Mouse (Mus musculus): Measurements from ENCODE around the gene Ccdc117. TPM values are rescaled to one million over a fixed set of nuclear protein-coding genes. Genes with fewer than 3 reads are reported as not detected.

Ccdc117 gene
- total RNA-seq (2012; rRNA removed) (27.0 and 31.8 TPM in 2 replicates), total RNA-seq (2014; rRNA removed) (38.9 and 44.2 TPM in 2 replicates), polyA plus RNA-seq (2012; ENCODE audit: insufficient read length, low read depth) (24.1 and 24.3 TPM in 2 replicates)

- Histone ChIP-seq H3K27ac (ENCODE audit: insufficient read depth, low read depth) (peak within 1 kb of the TSS; percentile 15; the same call in 1 of the 2 replicates), H3K4me1 (ENCODE audit: control insufficient read depth in 1 of 2, insufficient read depth in 2 of 2) (peaks cover 6 to 31% of the 10 kb centered on the region in 2 experiments; a peak in 3 of 4 replicates), H3K27me3 (replicated peaks) (no peaks in the 10 kb centered on the region), H3K9ac (ENCODE audit: insufficient read depth, low read depth) (peak within 1 kb of the TSS; percentile 81), H3K79me2 (replicated peaks; ENCODE audit: control insufficient read depth, extremely low read depth, insufficient read depth, poor library complexity, severe bottlenecking) (peaks cover 38% of the 10 kb centered on the region), H3K4me2 (ENCODE audit: insufficient read depth, low read depth, poor library complexity, severe bottlenecking) (peak within 1 kb of the TSS; percentile 99), H3K36me3 (replicated peaks in 1 of 2; ENCODE audit: control insufficient read depth in 1 of 2, insufficient read depth in 1 of 2, low read length in 1 of 2) (peaks cover 8 to 28% of the 10 kb centered on the region in 2 experiments), H3K9me3 (replicated peaks; ENCODE audit: low read length) (no peaks in the 10 kb centered on the region), H3K4me3 (replicated peaks in 1 of 3; ENCODE audit: low read depth in 2 of 3, low read length in 2 of 3, poor library complexity in 1 of 3) (peak within 1 kb of the TSS; percentile 75 to 90 (median 87))
- peak; percentile 98 for DNase-seq (ENCODE audit: extremely low read depth)
- dilution Hi-C loops (cut with MboI; ENCODE audit: extremely low pct_ligation_motif_present, extremely low pct_unique_long_range_greater_than_20kb, low sequenced_read_pairs), result no loop called here
- in situ Hi-C loops (cut with MboI; ENCODE audit: low pct_ligation_motif_present, low pct_unique_long_range_greater_than_20kb, low sequenced_read_pairs), result no loop called here
- peak; percentile 63 for TF ChIP-seq ELF1 (IDR thresholded peaks at IDR 0.05; ENCODE audit: low read depth, low read length)
- TF ChIP-seq NELFE (IDR thresholded peaks at IDR 0.05; ENCODE audit: low read depth, low read length), result peak; percentile 63
- no peak for TF ChIP-seq ZNF384 (IDR thresholded peaks at IDR 0.05; ENCODE audit: low read depth, low read length)
- TF ChIP-seq E2F4 (IDR thresholded peaks at IDR 0.05; ENCODE audit: insufficient replicate concordance, low read depth, low read length), result no peak
- TF ChIP-seq ZC3H11A (IDR thresholded peaks at IDR 0.05; ENCODE audit: low read depth, low read length), result no peak
- peak; percentile 93; the same call in 1 of the 2 replicates for TF ChIP-seq MXI1 (IDR thresholded peaks at IDR 0.05; ENCODE audit: low read depth, low read length)
- TF ChIP-seq ZKSCAN1 (IDR thresholded peaks at IDR 0.05; ENCODE audit: borderline replicate concordance, low read depth, low read length), result no peak
- TF ChIP-seq POLR2A (IDR thresholded peaks at IDR 0.05; ENCODE audit: low read depth, low read length), result peak; percentile 92
- no peak for TF ChIP-seq BHLHE40 (IDR thresholded peaks at IDR 0.05; ENCODE audit: low read depth, low read length)
- peak; percentile 68 for TF ChIP-seq NRF1 (IDR thresholded peaks at IDR 0.05; ENCODE audit: low read depth, low read length)
- TF ChIP-seq JUN (IDR thresholded peaks at IDR 0.05; ENCODE audit: insufficient read depth, low read depth, low read length), result no peak
- peak; percentile 61; the same call in 1 of the 2 replicates for TF ChIP-seq MYC (IDR thresholded peaks at IDR 0.05; ENCODE audit: low read depth, low read length)
- TF ChIP-seq PAX5 (IDR thresholded peaks at IDR 0.05; ENCODE audit: low read length), result no peak
- peak; percentile 47; the same call in 1 of the 2 replicates for TF ChIP-seq GABPA (IDR thresholded peaks at IDR 0.05; ENCODE audit: insufficient replicate concordance, low read depth, low read length)
- no peak for TF ChIP-seq USF1 (IDR thresholded peaks at IDR 0.05; ENCODE audit: low read depth, low read length)
- peak; percentile 55; the same call in 1 of the 2 replicates for TF ChIP-seq ZMIZ1 (IDR thresholded peaks at IDR 0.05; ENCODE audit: low read depth, low read length)
- TF ChIP-seq KAT2A (IDR thresholded peaks at IDR 0.05; ENCODE audit: insufficient replicate concordance, low read length), result peak; percentile 95; the same call in 1 of the 2 replicates
- no peak for TF ChIP-seq MAFK (IDR thresholded peaks at IDR 0.05; ENCODE audit: insufficient replicate concordance, low read length)
- TF ChIP-seq CHD1 (IDR thresholded peaks at IDR 0.05; ENCODE audit: low read depth, low read length), result no peak
- TF ChIP-seq ETS1 (conservative IDR thresholded peaks at IDR 0.05; ENCODE audit: low read depth, low read length), result no peak
- peak; percentile 1; the same call in 1 of the 2 replicates for TF ChIP-seq MEF2A (IDR thresholded peaks at IDR 0.05; ENCODE audit: borderline replicate concordance, low read depth, low read length)
- no peak for TF ChIP-seq RCOR1 (conservative IDR thresholded peaks at IDR 0.05; ENCODE audit: low read depth, low read length)
- TF ChIP-seq TCF12 (IDR thresholded peaks at IDR 0.05; ENCODE audit: low read depth, low read length), result peak; percentile 79
- peak; percentile 82 for TF ChIP-seq TBP (conservative IDR thresholded peaks at IDR 0.05; ENCODE audit: low read depth, low read length)
- peak; percentile 98 for TF ChIP-seq UBTF (IDR thresholded peaks at IDR 0.05; ENCODE audit: low read depth, low read length)
- TF ChIP-seq EP300 (IDR thresholded peaks at IDR 0.05; ENCODE audit: low read length), result no peak
- peak; percentile 45 for TF ChIP-seq RAD21 (IDR thresholded peaks at IDR 0.05; ENCODE audit: low read depth, low read length)
- TF ChIP-seq CTCF (conservative IDR thresholded peaks at IDR 0.05 in 1 of 2, IDR thresholded peaks at IDR 0.05 in 1 of 2; ENCODE audit: low read depth in 2 of 2, low read length in 2 of 2), result peak in 1 of 2 experiments; percentile 63; a peak in 2 of 4 replicates
- TF ChIP-seq MAZ (IDR thresholded peaks at IDR 0.05; ENCODE audit: low read depth, low read length), result 0 out of 2 replicates have a peak, but pooled peaks have one; percentile 61
- TF ChIP-seq JUND (conservative IDR thresholded peaks at IDR 0.05; ENCODE audit: low read depth, low read length), result no peak
- peak; percentile 99 for TF ChIP-seq HCFC1 (IDR thresholded peaks at IDR 0.05; ENCODE audit: low read depth, low read length)
- TF ChIP-seq SIN3A (IDR thresholded peaks at IDR 0.05; ENCODE audit: low read length), result peak; percentile 89
- TF ChIP-seq POLR2AphosphoS2 (IDR thresholded peaks at IDR 0.05; ENCODE audit: low read depth, low read length), result no peak; the same call in 1 of the 2 replicates
- peak; percentile 68; the same call in 1 of the 2 replicates for TF ChIP-seq MAX (IDR thresholded peaks at IDR 0.05; ENCODE audit: low read length)
- peak; percentile 39 for TF ChIP-seq SMC3 (IDR thresholded peaks at IDR 0.05; ENCODE audit: low read depth, low read length)
- no peak for TF ChIP-seq CHD2 (IDR thresholded peaks at IDR 0.05; ENCODE audit: low read length)
- 0 out of 2 replicates have a peak, but pooled peaks have one; percentile 22 for TF ChIP-seq IRF4 (IDR thresholded peaks at IDR 0.05; ENCODE audit: low read depth, low read length)
- TF ChIP-seq USF2 (conservative IDR thresholded peaks at IDR 0.05; ENCODE audit: low read depth, low read length), result no peak
These were observed at the start of gene Ccdc117 for GRCm38 (mm10) chr11:5541799-5542481. Gene Ccdc117 (minus strand): TSS chr11:5542187.
